Mouse (Mus musculus): ENCODE data around the gene Fcrl5. TPM values are rescaled to one million over a fixed set of nuclear protein-coding genes. Genes with fewer than 3 reads are reported as not detected.

The Fcrl5 gene
- not detected in 2 replicates for polyA plus RNA-seq (2016; fragmentation: Nextera tagmentation; extraction: Ambion mirVana)

DNA sequence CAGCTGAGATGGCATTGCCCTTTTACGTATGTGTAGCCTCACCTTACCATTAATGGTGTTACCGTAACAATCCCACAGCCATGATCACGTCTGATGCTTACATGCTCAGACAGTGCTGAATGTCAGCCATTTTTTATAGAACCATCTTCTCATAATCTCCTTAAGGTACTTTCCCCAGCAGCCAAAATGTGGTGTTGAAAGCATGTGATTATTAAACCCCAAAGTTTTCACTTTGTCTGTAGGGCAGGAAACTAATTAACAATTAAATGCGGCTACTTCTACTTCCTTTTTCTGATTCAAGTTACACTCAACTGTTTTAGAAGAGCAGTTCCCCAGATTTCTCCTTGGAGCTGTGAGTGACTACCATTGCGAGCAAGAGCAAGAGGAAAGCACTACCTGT lies at the start of gene Fcrl5:
Gene Fcrl5, plus strand, starts transcription at position 295 of the 400 bp plus-strand sequence.
- WGBS = 87% methylated on average over 5 of the region's 5 CpGs
- H3K9ac ChIP-seq = no peak within 1 kb of the TSS

DNA sequence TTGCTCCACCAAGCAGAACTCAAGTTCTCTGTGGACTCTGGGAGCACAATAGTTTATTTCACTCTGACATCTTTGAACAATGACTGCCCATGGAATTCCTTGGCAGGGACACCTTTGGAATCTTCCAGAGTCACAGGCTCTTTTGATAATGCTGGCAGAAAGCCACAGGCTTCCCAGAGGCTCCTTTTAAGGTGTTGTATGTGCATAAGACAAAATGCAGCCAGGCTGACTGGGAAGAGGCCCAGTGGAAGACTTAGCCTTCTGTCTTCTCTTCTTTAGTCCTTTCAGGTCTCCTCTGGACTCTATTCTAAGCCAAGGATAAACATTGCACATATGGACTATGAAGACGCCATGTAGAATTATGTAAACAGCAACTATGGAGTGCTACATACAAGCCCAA lies 44.6 kb upstream of the Fcrl5 start:
- no peaks in the 10 kb centered on the region for H3K9me3 ChIP-seq
- no peak overlapping the region for H3K4me2 ChIP-seq (replicated peaks)
- H3K27ac ChIP-seq = no peak overlapping the region
- no peaks in the 10 kb centered on the region for H3K36me3 ChIP-seq
- no peak overlapping the region for H3K4me3 ChIP-seq
- H3K9ac ChIP-seq = no peak overlapping the region
- ATAC-seq (ENCODE audit: insufficient number of reproducible peaks, insufficient read depth, low FRiP score, low TSS enrichment) = no peak
- H3K4me1 ChIP-seq = no peaks in the 10 kb centered on the region
- no peaks in the 10 kb centered on the region for H3K27me3 ChIP-seq
- WGBS = 87% methylated on average over 1 of the region's 1 CpGs

More for the DNA sequence above, at the start of gene Fcrl5:
- H3K4me3 ChIP-seq = no peak within 1 kb of the TSS
- no peak for ATAC-seq (ENCODE audit: insufficient number of reproducible peaks, insufficient read depth, low FRiP score, low TSS enrichment)
- H3K27me3 ChIP-seq = no peaks in the 10 kb centered on the region
- H3K9me3 ChIP-seq = no peaks in the 10 kb centered on the region
- no peak within 1 kb of the TSS for H3K27ac ChIP-seq
- H3K4me1 ChIP-seq = no peaks in the 10 kb centered on the region
- H3K4me2 ChIP-seq (replicated peaks) = no peak within 1 kb of the TSS
- H3K36me3 ChIP-seq = no peaks in the 10 kb centered on the region

DNA sequence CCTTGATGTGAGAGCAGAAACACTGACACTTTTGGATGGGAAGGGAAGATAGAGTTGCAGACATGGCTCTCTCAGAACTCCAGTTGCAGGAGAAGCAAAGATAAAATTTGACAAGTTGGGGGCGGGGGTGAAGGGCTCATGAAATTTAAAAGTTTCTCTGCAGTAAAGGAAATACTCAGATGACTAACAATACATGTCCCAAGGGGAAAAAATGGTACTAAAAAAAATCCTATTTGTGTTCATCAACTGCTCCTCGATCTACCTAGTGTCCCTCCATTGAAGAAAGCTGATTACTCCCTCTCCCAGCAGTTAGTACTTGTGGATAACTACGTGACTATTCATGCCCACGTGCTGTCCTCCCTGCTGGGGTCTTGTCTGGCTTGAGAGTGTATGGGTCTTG lies 36.8 kb upstream of the Fcrl5 start:
- Histone ChIP-seq H3K4me3 (no peak overlapping the region), H3K4me2 (replicated peaks) (no peak overlapping the region), H3K9me3 (no peaks in the 10 kb centered on the region), H3K9ac (no peak overlapping the region), H3K4me1 (no peaks in the 10 kb centered on the region), H3K36me3 (no peaks in the 10 kb centered on the region), H3K27ac (no peak overlapping the region), H3K27me3 (no peaks in the 10 kb centered on the region)
- ATAC-seq (ENCODE audit: insufficient number of reproducible peaks, insufficient read depth, low FRiP score, low TSS enrichment) = no peak
- WGBS = 60% methylated on average over 4 of the region's 4 CpGs

DNA sequence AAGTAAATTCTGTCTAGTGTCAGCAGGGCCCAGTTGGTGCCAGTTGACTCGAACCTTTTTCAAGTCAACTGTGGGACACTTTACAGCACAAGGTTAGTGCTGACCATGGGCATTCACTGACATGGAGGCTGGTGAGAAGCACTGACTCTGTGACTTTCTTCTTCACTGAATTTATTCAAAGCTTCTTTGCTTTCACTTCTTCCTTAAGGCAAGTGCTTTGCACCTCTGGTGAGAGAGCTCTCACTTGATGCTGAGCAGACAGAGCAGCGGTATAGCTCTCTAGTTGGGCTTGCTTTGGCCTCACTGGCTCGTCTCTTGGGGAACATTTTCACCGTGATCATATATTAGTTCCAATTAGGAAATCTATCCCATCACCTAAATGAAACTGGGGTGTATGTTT lies 35.7 kb upstream of the Fcrl5 start:
- Histone ChIP-seq H3K4me2 (replicated peaks) (no peak overlapping the region), H3K9me3 (no peaks in the 10 kb centered on the region), H3K4me3 (no peak overlapping the region), H3K36me3 (no peaks in the 10 kb centered on the region), H3K27ac (no peak overlapping the region), H3K27me3 (no peaks in the 10 kb centered on the region), H3K4me1 (no peaks in the 10 kb centered on the region), H3K9ac (no peak overlapping the region)
- 81% methylated on average over 4 of the region's 4 CpGs for WGBS
- ATAC-seq (ENCODE audit: insufficient number of reproducible peaks, insufficient read depth, low FRiP score, low TSS enrichment) = no peak

DNA sequence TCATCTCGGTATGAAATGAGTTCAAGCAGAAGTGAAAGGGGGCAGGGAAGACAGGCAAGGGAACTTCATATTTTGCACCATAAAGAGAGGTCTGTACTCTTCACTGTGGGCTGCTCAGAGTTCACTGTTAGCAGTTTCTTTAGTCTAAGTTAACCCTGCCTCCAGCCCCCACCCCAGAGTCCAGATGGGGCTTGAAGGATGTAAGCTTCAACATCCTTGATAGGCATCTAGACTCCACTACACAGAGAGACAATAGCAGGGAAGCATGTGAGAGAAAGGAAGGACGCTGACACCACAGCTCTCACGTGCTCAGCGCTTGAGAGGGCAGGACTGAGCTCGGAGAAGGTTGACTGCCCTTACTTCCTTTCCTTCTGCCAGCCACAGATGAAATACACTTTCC lies 34.3 kb upstream of the Fcrl5 start:
- WGBS = 58% methylated on average over 5 of the region's 5 CpGs
- H3K4me1 ChIP-seq = no peaks in the 10 kb centered on the region
- no peak overlapping the region for H3K4me3 ChIP-seq
- no peak overlapping the region for H3K9ac ChIP-seq
- H3K4me2 ChIP-seq (replicated peaks) = no peak overlapping the region
- no peak overlapping the region for H3K27ac ChIP-seq
- H3K9me3 ChIP-seq = no peaks in the 10 kb centered on the region
- no peak for ATAC-seq (ENCODE audit: insufficient number of reproducible peaks, insufficient read depth, low FRiP score, low TSS enrichment)
- H3K36me3 ChIP-seq = no peaks in the 10 kb centered on the region
- H3K27me3 ChIP-seq = no peaks in the 10 kb centered on the region

DNA sequence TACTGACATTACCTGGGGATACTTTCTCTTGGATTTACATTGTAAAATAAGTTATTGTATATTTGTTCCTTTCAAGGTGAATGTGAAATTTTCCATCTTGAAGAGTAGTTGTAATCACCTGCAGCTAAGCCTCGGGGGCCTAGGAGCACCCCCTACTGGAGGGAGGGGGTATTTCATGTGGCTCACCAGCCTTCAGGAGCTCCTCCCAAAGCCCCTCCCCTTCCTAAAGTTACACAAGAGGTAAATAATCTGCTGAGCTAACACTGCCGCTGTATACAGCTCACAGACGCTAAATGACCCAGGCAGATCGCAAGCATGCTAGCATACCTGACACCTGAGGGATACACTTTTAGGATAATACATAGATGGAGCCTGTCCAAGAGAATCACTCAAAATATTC lies 27.4 kb upstream of the Fcrl5 start:
- no peaks in the 10 kb centered on the region for H3K4me1 ChIP-seq
- H3K27me3 ChIP-seq = peaks cover 2% of the 10 kb centered on the region; the same call in 1 of the 2 replicates
- no peak overlapping the region for H3K9ac ChIP-seq
- H3K4me2 ChIP-seq (replicated peaks) = no peak overlapping the region
- H3K9me3 ChIP-seq = no peaks in the 10 kb centered on the region
- H3K27ac ChIP-seq = no peak overlapping the region
- ATAC-seq (ENCODE audit: insufficient number of reproducible peaks, insufficient read depth, low FRiP score, low TSS enrichment) = no peak
- no peak overlapping the region for H3K4me3 ChIP-seq
- WGBS = 20% methylated on average over 4 of the region's 4 CpGs
- no peaks in the 10 kb centered on the region for H3K36me3 ChIP-seq

DNA sequence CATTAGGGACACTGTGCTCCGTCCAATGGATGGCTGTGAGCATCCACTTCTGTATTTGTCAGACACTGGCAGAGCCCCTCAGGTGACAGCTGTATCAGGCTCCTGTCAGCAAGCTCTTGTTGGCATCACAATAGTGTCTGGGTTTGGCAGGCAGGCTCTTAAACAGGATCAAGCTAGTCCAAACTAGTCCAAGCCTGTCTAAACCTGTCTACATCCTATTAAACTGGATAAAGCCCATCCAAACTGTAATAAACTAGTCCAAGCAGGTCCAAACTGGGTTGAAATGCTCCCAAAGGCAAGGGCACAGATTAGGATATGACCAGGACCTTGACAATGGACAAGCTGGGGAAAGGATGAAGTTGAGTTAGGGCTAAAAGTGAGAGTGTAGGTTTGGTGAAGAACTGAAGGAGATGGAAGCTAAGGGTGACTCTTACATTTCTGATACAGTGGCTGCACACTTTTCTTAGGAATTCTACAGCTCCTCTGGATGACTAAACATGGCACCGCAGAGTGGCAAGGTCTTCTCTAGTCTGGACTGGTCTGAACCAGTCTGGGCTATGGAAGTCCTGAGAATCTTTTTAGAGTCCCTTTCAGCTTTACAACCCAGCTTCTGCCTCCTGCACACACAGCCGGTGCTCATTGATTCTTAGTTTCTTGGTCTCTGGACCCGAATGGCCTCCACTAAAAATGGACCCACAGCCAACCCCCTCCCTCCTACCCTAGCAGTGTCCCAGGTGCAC lies 26.2 kb upstream of the Fcrl5 start:
- Histone ChIP-seq H3K4me2 (replicated peaks) (no peak overlapping the region), H3K4me1 (no peaks in the 10 kb centered on the region), H3K9me3 (no peaks in the 10 kb centered on the region), H3K36me3 (no peaks in the 10 kb centered on the region), H3K4me3 (no peak overlapping the region), H3K27me3 (peaks cover 2% of the 10 kb centered on the region; the same call in 1 of the 2 replicates), H3K9ac (no peak overlapping the region), H3K27ac (no peak overlapping the region)
- 87% methylated on average over 4 of the region's 4 CpGs for WGBS
- ATAC-seq (ENCODE audit: insufficient number of reproducible peaks, insufficient read depth, low FRiP score, low TSS enrichment) = no peak

DNA sequence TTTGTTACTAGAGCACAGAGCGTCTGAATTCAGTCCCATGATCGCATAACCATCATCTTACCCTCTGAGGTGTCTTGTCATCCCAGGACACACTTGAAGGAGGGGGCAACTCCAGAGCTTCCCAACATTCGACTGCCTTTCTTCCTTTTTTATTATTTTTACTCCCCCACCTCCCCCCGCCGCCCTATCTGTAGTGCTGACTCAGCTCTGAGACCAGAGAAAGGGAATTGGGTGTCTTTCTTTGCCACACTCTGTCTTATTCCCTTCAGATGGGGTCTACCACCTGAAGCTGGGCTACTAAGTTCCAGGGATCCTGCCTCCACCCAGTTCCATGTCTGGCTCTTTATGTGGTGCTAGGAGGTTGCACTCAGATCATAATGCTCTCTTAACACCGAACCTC lies 25.0 kb upstream of the Fcrl5 start:
- Histone ChIP-seq H3K36me3 (no peaks in the 10 kb centered on the region), H3K27ac (no peak overlapping the region), H3K27me3 (peaks cover 2% of the 10 kb centered on the region; the same call in 1 of the 2 replicates), H3K4me3 (no peak overlapping the region), H3K9ac (no peak overlapping the region), H3K4me1 (no peaks in the 10 kb centered on the region), H3K9me3 (no peaks in the 10 kb centered on the region), H3K4me2 (replicated peaks) (0 out of 2 replicates have a peak overlapping the region, but pooled peaks have one; percentile 19)
- WGBS = 83% methylated on average over 6 of the region's 6 CpGs
- ATAC-seq (ENCODE audit: insufficient number of reproducible peaks, insufficient read depth, low FRiP score, low TSS enrichment) = no peak

DNA sequence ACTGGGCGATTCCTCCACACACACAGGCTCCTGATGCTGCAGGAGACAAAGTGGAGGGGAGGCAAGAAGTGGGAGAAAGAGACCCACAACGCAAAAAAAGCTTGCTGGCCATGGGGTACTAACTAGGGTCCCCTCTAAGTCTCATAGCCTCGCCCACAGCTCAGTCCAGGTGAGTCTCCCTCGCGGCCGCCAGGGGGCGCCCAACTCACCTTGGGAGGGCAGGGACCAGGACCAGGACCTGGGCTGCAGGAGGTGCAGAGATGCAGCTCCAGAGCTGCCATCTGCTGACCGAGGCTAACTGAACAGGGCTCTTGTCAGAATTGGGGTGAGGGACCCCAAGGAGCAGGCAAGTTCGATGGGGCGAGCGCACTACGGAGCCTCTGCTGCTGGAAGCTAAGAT lies 24.4 kb upstream of the Fcrl5 start:
- Histone ChIP-seq H3K9ac (no peak overlapping the region), H3K27me3 (peaks cover 2% of the 10 kb centered on the region; the same call in 1 of the 2 replicates), H3K4me1 (no peaks in the 10 kb centered on the region), H3K9me3 (no peaks in the 10 kb centered on the region), H3K27ac (no peak overlapping the region), H3K4me3 (no peak overlapping the region), H3K4me2 (replicated peaks) (0 out of 2 replicates have a peak overlapping the region, but pooled peaks have one; percentile 19), H3K36me3 (no peaks in the 10 kb centered on the region)
- ATAC-seq (ENCODE audit: insufficient number of reproducible peaks, insufficient read depth, low FRiP score, low TSS enrichment) = 0 out of 2 replicates have a peak, but pooled peaks have one; percentile 47
- WGBS = 10% methylated on average over 12 of the region's 12 CpGs

DNA sequence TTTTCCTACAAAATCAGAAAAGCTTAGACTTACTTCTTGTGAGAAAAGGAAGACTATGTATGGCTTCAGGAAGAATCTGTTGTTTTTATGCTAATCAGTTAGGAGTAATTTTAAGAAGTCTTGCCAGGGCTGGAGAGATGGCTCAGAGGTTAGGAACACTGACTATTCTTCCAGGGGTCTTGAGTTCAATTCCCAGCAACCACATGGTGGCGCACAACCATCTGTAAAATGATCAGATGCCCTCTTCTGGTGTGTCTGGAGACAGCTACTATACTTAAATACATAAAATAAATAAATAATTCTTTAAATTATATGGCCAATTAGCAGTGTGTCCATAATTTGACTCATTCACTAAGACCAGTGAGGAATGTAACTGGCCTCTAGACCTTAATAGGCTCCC lies 14.9 kb upstream of the Fcrl5 start:
- no peaks in the 10 kb centered on the region for H3K4me1 ChIP-seq
- no peak for ATAC-seq (ENCODE audit: insufficient number of reproducible peaks, insufficient read depth, low FRiP score, low TSS enrichment)
- no peaks in the 10 kb centered on the region for H3K36me3 ChIP-seq
- H3K27ac ChIP-seq = no peak overlapping the region
- no peak overlapping the region for H3K4me3 ChIP-seq
- no peak overlapping the region for H3K9ac ChIP-seq
- 64% methylated on average over 1 of the region's 1 CpGs for WGBS
- no peak overlapping the region for H3K4me2 ChIP-seq (replicated peaks)
- H3K27me3 ChIP-seq = no peaks in the 10 kb centered on the region
- H3K9me3 ChIP-seq = no peaks in the 10 kb centered on the region

DNA sequence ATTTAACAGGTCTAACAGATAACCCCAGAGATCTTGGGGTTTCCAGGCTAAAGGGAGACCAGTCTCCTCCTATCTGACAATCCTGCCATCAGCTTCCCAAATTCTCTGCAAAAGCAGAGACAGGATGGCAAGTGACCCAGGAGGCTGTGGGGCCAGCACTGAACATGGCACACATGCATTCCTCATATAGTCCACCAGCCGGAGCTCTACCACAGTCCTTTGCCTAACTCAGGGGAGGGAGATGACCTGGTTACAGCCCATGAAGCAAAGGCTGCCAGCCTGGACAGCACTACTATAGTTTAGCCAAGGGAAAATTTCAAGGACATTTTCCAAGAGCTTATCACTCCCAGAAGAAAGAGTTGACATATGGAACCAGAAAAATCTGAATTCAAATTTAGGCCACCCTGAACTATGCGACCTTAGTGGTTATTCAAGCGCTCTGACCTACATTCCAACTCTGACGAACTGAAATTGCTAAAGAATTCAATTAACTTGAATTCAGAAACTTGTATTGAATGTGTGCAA lies 13.1 kb upstream of the Fcrl5 start:
- Histone ChIP-seq H3K36me3 (no peaks in the 10 kb centered on the region), H3K9ac (no peak overlapping the region), H3K9me3 (no peaks in the 10 kb centered on the region), H3K4me3 (no peak overlapping the region), H3K27ac (no peak overlapping the region), H3K27me3 (no peaks in the 10 kb centered on the region), H3K4me2 (replicated peaks) (no peak overlapping the region), H3K4me1 (no peaks in the 10 kb centered on the region)
- 70% methylated on average over 4 of the region's 4 CpGs for WGBS
- no peak for ATAC-seq (ENCODE audit: insufficient number of reproducible peaks, insufficient read depth, low FRiP score, low TSS enrichment)

DNA sequence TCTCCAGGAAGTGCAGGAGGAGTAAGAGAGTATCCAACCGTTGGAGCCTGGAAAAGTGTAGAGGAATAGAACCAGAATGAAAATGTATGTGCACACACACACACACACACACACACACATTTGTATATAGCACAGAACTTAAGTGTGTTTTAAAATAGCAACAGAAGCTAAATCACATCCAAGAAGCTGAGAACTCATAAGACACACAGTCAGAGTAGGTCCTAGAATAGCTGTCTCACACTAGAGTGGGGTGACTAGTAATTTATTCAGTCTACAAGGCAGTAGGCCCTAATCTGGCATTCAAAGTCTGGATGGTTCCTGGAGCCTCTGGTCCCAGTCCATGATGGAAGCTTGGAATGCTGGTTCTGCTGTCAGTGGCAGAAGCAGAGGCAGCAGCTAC lies 5.0 kb downstream of the Fcrl5 start:
- WGBS = 83% methylated on average over 1 of the region's 1 CpGs
- Histone ChIP-seq H3K4me3 (no peak overlapping the region), H3K27ac (no peak overlapping the region), H3K27me3 (no peaks in the 10 kb centered on the region), H3K9ac (no peak overlapping the region), H3K9me3 (no peaks in the 10 kb centered on the region), H3K36me3 (no peaks in the 10 kb centered on the region), H3K4me1 (no peaks in the 10 kb centered on the region), H3K4me2 (replicated peaks) (no peak overlapping the region)
- no peak for ATAC-seq (ENCODE audit: insufficient number of reproducible peaks, insufficient read depth, low FRiP score, low TSS enrichment)

Data from embryonic facial prominence, embryonic 12.5 days (tissue).